Mouse (Mus musculus): Measurements from ENCODE around the gene Baiap3. TPM values are rescaled to one million over a fixed set of nuclear protein-coding genes. Genes with fewer than 3 reads are reported as not detected.

The Baiap3 gene
- total and polyA plus RNA-seq, 3 experiments: 0.32 to 1.5 (median 0.39) TPM

DNA sequence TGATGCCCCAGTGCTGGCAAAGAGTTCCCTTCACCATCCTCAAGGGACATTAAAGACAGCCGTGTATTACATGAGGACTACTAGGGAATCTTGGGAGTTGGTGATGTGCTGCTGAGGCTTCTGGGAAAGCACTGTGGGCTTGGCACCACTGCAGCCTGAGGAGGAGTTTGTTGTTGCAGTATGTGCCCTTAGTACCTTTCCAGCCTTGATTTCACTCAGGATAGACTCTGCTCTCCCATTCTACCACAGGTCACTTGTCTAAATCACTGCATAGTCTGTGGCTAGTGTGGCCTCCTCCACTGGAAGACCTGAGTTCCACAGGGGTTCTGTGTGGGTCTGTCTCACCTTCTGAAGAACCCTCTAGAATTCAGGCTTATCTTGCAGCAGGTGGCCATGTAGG, 35.4 kb downstream of the Baiap3 start:
- intact Hi-C loops (cut with DNase I): no loop called here
- H3K36me3 ChIP-seq (ENCODE audit: control insufficient read depth, insufficient read depth, low read length): no peaks in the 10 kb centered on the region
- no peaks in the 10 kb centered on the region for H3K27me3 ChIP-seq (ENCODE audit: control insufficient read depth, insufficient read depth, low read length)
- H3K27ac ChIP-seq: no peak overlapping the region
- TF ChIP-seq CTCF (IDR thresholded peaks at IDR 0.05): no peak
- no peak for TF ChIP-seq POLR2A (IDR thresholded peaks at IDR 0.05; ENCODE audit: insufficient read depth, low read depth, low read length)
- no peak for TF ChIP-seq EP300 (IDR thresholded peaks at IDR 0.05; ENCODE audit: insufficient read depth, low read depth, low read length)
- H3K9ac ChIP-seq (ENCODE audit: low read depth, low read length): no peak overlapping the region
- H3K4me1 ChIP-seq (ENCODE audit: control insufficient read depth, insufficient read depth, low read length): 0 out of 2 replicates have a peak, but pooled peaks cover 4% of the 10 kb centered on the region
- DNase-seq: no peak
- no peaks in the 10 kb centered on the region; the same call in 1 of the 2 replicates for H3K79me2 ChIP-seq (replicated peaks; ENCODE audit: control insufficient read depth, insufficient read depth, low read length)
- 57% methylated on average over 1 of the region's 1 CpGs for WGBS
- H3K4me3 ChIP-seq: no peak overlapping the region

DNA sequence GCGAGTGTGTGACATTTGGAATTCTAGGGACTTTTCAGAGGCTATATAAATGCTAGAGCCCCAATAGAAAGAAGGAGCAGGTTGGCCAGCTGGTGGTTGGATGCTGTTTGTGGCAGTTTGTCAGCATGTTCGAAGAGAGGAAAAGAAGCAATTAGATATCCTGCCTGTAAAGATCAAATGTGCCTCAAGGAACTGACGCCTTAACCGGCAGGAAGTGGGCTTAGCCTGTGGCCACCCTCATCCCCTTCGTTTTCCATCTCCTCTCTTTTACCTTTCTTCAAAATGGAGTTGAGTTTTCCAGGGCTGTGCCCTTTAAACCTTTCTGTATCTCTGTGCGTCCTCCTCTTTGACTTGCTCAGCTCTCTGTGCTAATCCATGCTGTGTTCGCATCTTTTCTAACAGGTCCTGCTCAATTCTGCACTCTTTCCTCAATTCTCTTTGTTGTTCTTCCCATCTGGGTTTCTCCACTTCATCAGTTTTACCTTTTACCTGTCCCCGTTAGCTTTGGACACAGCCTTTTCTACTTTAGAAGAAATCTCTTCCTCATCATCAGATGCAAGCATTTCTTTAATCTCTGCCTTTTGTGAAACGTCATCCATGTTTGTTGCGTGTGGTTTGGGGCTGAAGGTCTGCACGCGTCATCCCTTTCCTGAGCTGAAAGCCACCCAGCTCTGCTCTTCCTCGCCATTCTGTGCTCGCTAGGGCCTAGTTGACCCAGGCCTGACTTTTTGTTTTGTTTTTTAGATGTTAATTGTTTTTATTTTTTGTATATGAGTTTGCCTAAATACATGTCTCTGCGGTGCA, 36.5 kb downstream of the Baiap3 start:
- Histone ChIP-seq H3K27ac (no peak overlapping the region), H3K4me3 (no peak overlapping the region), H3K36me3 (ENCODE audit: control insufficient read depth, insufficient read depth, low read length) (no peaks in the 10 kb centered on the region), H3K9ac (ENCODE audit: low read depth, low read length) (no peak overlapping the region), H3K79me2 (replicated peaks; ENCODE audit: control insufficient read depth, insufficient read depth, low read length) (no peaks in the 10 kb centered on the region; the same call in 1 of the 2 replicates), H3K27me3 (ENCODE audit: control insufficient read depth, insufficient read depth, low read length) (no peaks in the 10 kb centered on the region), H3K4me1 (ENCODE audit: control insufficient read depth, insufficient read depth, low read length) (0 out of 2 replicates have a peak, but pooled peaks cover 4% of the 10 kb centered on the region)
- DNase-seq: no peak
- 91% methylated on average over 15 of the region's 15 CpGs for WGBS
- no peak for TF ChIP-seq CTCF (IDR thresholded peaks at IDR 0.05)
- TF ChIP-seq EP300 (IDR thresholded peaks at IDR 0.05; ENCODE audit: insufficient read depth, low read depth, low read length): no peak
- no peak for TF ChIP-seq POLR2A (IDR thresholded peaks at IDR 0.05; ENCODE audit: insufficient read depth, low read depth, low read length)
- intact Hi-C loops (cut with DNase I): no loop called here

DNA sequence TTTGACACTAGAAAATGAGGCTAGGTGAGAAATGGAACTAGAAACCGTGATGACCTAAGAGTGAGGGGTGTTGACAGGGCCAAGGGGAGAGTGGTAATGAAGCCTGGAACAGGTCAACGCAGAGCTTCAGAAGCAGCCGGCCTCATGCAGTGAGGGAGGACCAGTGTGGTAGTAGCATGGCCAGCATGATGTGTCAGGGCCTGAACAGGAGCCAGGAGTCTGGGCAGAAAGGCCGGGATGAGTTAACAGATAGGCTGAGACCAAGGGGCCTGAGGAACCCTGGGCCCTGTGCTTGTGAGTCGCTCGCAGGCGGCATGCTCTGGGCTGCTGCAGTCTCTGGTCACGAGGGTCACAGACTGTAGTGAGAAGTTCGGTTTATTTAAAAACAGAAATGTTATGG, 37.2 kb downstream of the Baiap3 start:
- 83% methylated on average over 9 of the region's 9 CpGs for WGBS
- intact Hi-C loops (cut with DNase I): no loop called here
- Histone ChIP-seq H3K9ac (ENCODE audit: low read depth, low read length) (no peak overlapping the region), H3K36me3 (ENCODE audit: control insufficient read depth, insufficient read depth, low read length) (no peaks in the 10 kb centered on the region), H3K27ac (no peak overlapping the region), H3K27me3 (ENCODE audit: control insufficient read depth, insufficient read depth, low read length) (no peaks in the 10 kb centered on the region), H3K79me2 (replicated peaks; ENCODE audit: control insufficient read depth, insufficient read depth, low read length) (no peaks in the 10 kb centered on the region; the same call in 1 of the 2 replicates), H3K4me3 (no peak overlapping the region), H3K4me1 (ENCODE audit: control insufficient read depth, insufficient read depth, low read length) (0 out of 2 replicates have a peak, but pooled peaks cover 4% of the 10 kb centered on the region)
- TF ChIP-seq EP300 (IDR thresholded peaks at IDR 0.05; ENCODE audit: insufficient read depth, low read depth, low read length) (no peak), CTCF (IDR thresholded peaks at IDR 0.05) (no peak), POLR2A (IDR thresholded peaks at IDR 0.05; ENCODE audit: insufficient read depth, low read depth, low read length) (no peak)
- no peak for DNase-seq

DNA sequence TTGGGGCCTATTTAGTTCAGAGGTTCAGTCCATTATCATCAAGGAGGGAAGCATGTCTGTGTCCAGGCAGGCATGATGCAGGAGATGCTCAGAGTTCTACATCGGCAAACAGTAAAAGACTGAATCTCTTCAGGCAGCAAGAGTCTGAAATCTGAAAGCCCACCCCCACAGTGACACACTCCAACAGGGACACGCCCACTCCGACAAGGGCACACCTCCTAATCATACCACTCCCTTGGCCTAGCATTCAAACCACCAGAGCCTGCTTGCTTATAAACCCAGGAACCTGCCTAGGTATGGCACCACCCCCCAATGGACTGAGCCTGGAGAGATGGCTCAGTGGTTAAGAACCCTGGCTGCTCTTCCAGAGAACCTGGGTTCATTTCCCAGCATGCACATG, 40.7 kb downstream of the Baiap3 start:
- Histone ChIP-seq H3K79me2 (replicated peaks; ENCODE audit: control insufficient read depth, insufficient read depth, low read length) (no peaks in the 10 kb centered on the region; the same call in 1 of the 2 replicates), H3K9ac (ENCODE audit: low read depth, low read length) (no peak overlapping the region), H3K27ac (no peak overlapping the region), H3K4me3 (no peak overlapping the region), H3K27me3 (ENCODE audit: control insufficient read depth, insufficient read depth, low read length) (no peaks in the 10 kb centered on the region), H3K4me1 (ENCODE audit: control insufficient read depth, insufficient read depth, low read length) (peaks cover 5% of the 10 kb centered on the region), H3K36me3 (ENCODE audit: control insufficient read depth, insufficient read depth, low read length) (no peaks in the 10 kb centered on the region)
- 84% methylated on average over 3 of the region's 3 CpGs for WGBS
- intact Hi-C loops (cut with DNase I): no loop called here
- TF ChIP-seq CTCF (IDR thresholded peaks at IDR 0.05) (no peak), EP300 (IDR thresholded peaks at IDR 0.05; ENCODE audit: insufficient read depth, low read depth, low read length) (no peak), POLR2A (IDR thresholded peaks at IDR 0.05; ENCODE audit: insufficient read depth, low read depth, low read length) (no peak)
- DNase-seq: no peak

DNA sequence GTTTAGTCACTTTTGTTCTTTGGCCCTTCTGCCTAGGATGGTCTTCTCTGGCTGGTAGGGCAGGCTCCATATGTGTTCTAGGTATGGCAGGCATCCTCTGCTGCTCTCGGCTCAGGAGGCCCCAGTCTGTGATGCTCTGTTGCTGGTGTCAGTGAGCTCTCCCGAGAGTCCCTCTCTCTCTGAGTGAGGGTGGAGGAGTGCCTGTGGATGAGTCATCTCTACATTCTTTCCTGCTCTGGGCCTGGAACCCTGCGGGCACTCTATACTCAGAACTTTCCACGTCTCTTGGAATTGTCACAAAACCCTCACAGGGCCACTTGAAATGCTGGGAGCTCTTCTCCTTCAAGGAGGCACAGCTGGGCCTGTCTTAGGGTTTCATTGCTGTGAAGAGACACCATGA, 44.5 kb downstream of the Baiap3 start:
- intact Hi-C loops (cut with DNase I): no loop called here
- Histone ChIP-seq H3K79me2 (replicated peaks; ENCODE audit: control insufficient read depth, insufficient read depth, low read length) (no peaks in the 10 kb centered on the region), H3K27ac (peak overlapping the region; percentile 36), H3K9ac (ENCODE audit: low read depth, low read length) (no peak overlapping the region), H3K36me3 (ENCODE audit: control insufficient read depth, insufficient read depth, low read length) (no peaks in the 10 kb centered on the region), H3K4me3 (no peak overlapping the region), H3K4me1 (ENCODE audit: control insufficient read depth, insufficient read depth, low read length) (peaks cover 5% of the 10 kb centered on the region), H3K27me3 (ENCODE audit: control insufficient read depth, insufficient read depth, low read length) (no peaks in the 10 kb centered on the region)
- WGBS: 41% methylated on average over 4 of the region's 4 CpGs
- TF ChIP-seq POLR2A (IDR thresholded peaks at IDR 0.05; ENCODE audit: insufficient read depth, low read depth, low read length): no peak
- no peak for TF ChIP-seq CTCF (IDR thresholded peaks at IDR 0.05)
- no peak for TF ChIP-seq EP300 (IDR thresholded peaks at IDR 0.05; ENCODE audit: insufficient read depth, low read depth, low read length)
- DNase-seq: no peak

Measured in heart, adult 2 months (tissue).